ENCODE assay signal across 21 mouse cellular contexts in the genomic region with DNA sequence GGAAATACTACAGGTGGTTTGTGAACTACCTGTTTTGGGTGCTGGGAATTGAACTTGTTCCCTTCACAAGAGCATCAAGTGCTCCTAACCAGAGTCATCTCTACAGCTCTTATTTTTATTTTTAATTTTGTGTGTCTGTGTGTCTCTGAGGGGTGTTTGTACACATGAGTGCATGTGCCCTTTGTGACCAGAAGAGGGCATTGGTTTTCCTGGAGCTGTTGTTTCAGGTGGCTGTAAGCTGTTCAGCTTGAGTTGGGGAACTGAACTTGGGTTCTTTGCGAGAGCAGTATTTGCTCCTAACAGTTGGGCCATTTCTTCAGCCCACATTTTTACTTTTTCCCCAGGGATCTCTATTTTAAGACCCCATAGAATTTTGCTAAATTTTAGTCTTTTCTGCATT. TPM values are rescaled to one million over a fixed set of nuclear protein-coding genes. Genes with fewer than 3 reads are reported as not detected.
DNase-seq lines count a peak whose midpoint lies in the region; ATAC-seq and TF ChIP-seq lines count a peak whose summit lies in the region.
"Had no signal": no experiment of that assay in that cellular context is flagged by ENCODE, and none has a peak within 500 bp of the region (broad histone marks: within the 10 kb centered on the region; RNA-seq: fewer than 3 reads in every experiment).

No protein-coding gene starts in this region.

- POLR2A ChIA-PET in Patski (lab: Charles Lee): no interaction called here

- TF ChIP-seq POLR2A in lung, adult 2 months (IDR thresholded peaks at IDR 0.05; ENCODE audit: borderline replicate concordance, extremely low read depth, low read depth, low read length): no peak

- no peaks in the 10 kb centered on the region for H3K9me3 ChIP-seq in kidney, postnatal 0 days (replicated peaks; ENCODE audit: low read length)
- H3K9me3 ChIP-seq in midbrain, postnatal 0 days (ENCODE audit: low read length): no peaks in the 10 kb centered on the region
- H3K9me3 ChIP-seq in midbrain, embryonic 15.5 days: no peaks in the 10 kb centered on the region
- no peaks in the 10 kb centered on the region for H3K9me3 ChIP-seq in stomach, postnatal 0 days (ENCODE audit: control insufficient read depth, low read length)
- H3K9me3 ChIP-seq: embryonic facial prominence, embryonic 13.5 days; forebrain, embryonic 12.5 days; heart, embryonic 10.5 days; hindbrain, embryonic 12.5 days had no signal

- ATAC-seq in kidney, postnatal 0 days (replicated peaks; ENCODE audit: low FRiP score, low read depth): no peak
- ATAC-seq in midbrain, postnatal 0 days (ENCODE audit: low FRiP score): no peak
- ATAC-seq in midbrain, embryonic 15.5 days (replicated peaks): no peak
- ATAC-seq in Patski: no peak
- ATAC-seq in stomach, postnatal 0 days (ENCODE audit: low FRiP score, low TSS enrichment): no peak
- ATAC-seq: hindbrain, embryonic 16.5 days had no signal

- H3K36me3 ChIP-seq in kidney, postnatal 0 days (ENCODE audit: insufficient read depth, low read length): peaks cover 31% of the 10 kb centered on the region; the same call in 1 of the 2 replicates
- 0 out of 2 replicates have a peak, but pooled peaks cover 7% of the 10 kb centered on the region for H3K36me3 ChIP-seq in midbrain, postnatal 0 days (ENCODE audit: insufficient read depth, low read length)
- peaks cover 15% of the 10 kb centered on the region; the same call in 1 of the 2 replicates for H3K36me3 ChIP-seq in midbrain, embryonic 15.5 days (replicated peaks)
- peaks cover 15% of the 10 kb centered on the region; the same call in 1 of the 2 replicates for H3K36me3 ChIP-seq in stomach, postnatal 0 days (ENCODE audit: control insufficient read depth, insufficient read depth, low read length)

- TF ChIP-seq EP300 in stomach, postnatal 0 days (optimal IDR thresholded peaks at IDR 0.05): no peak

- H3K27me3 ChIP-seq in kidney, postnatal 0 days (ENCODE audit: insufficient read depth, low read length): no peaks in the 10 kb centered on the region
- H3K27me3 ChIP-seq in midbrain, postnatal 0 days (ENCODE audit: insufficient read depth, low read length): no peaks in the 10 kb centered on the region
- no peaks in the 10 kb centered on the region for H3K27me3 ChIP-seq in midbrain, embryonic 15.5 days (replicated peaks)
- H3K27me3 ChIP-seq in Patski: no peaks in the 10 kb centered on the region
- H3K27me3 ChIP-seq in stomach, postnatal 0 days (ENCODE audit: control insufficient read depth, insufficient read depth, low read length): no peaks in the 10 kb centered on the region
- H3K27me3 ChIP-seq: embryonic facial prominence, embryonic 13.5 days; forebrain, embryonic 12.5 days; hindbrain, embryonic 12.5 days had no signal

- in situ Hi-C loops in Patski (cut with MboI; ENCODE audit: low pct_unique_long_range_greater_than_20kb): no loop called here

- no peak overlapping the region for H3K27ac ChIP-seq in kidney, postnatal 0 days
- H3K27ac ChIP-seq in midbrain, postnatal 0 days (ENCODE audit: low read depth, low read length): no peak overlapping the region
- no peak overlapping the region for H3K27ac ChIP-seq in midbrain, embryonic 15.5 days
- no peak overlapping the region for H3K27ac ChIP-seq in stomach, postnatal 0 days (replicated peaks)
- H3K27ac ChIP-seq: embryonic facial prominence, embryonic 13.5 days; forebrain, embryonic 12.5 days; heart, embryonic 10.5 days; hindbrain, embryonic 12.5 days had no signal

- CTCF ChIA-PET in Patski (lab: Charles Lee): interaction anchor here (1.7 kb wide), 1 partner anchor 18 kb away, joined by 3 read pairs; no protein-coding TSS in a partner anchor

- TF ChIP-seq CTCF in kidney, postnatal 0 days (IDR thresholded peaks at IDR 0.05; ENCODE audit: low read depth): peak; percentile 9; the same call in 1 of the 2 replicates
- 0 out of 2 replicates have a peak, but pooled peaks have one; percentile 23 for TF ChIP-seq CTCF in midbrain, postnatal 0 days (IDR thresholded peaks at IDR 0.05)
- peak; percentile 39 for TF ChIP-seq CTCF in Patski (IDR thresholded peaks at IDR 0.05)
- TF ChIP-seq CTCF in stomach, postnatal 0 days (IDR thresholded peaks at IDR 0.05; ENCODE audit: low read depth): peak; percentile 32; the same call in 1 of the 2 replicates
- no peak for TF ChIP-seq CTCF in lung, adult 2 months (IDR thresholded peaks at IDR 0.05; ENCODE audit: insufficient read depth, low read length)

- no peak for DNase-seq in kidney, postnatal 0 days (ENCODE audit: low spot score)
- DNase-seq in kidney, adult 18-20 months: no peak
- DNase-seq in midbrain, postnatal 0 days (ENCODE audit: low spot score): no peak
- no peak for DNase-seq in Patski (ENCODE audit: low read depth, low spot score)
- DNase-seq in stomach, postnatal 0 days (ENCODE audit: low spot score): no peak
- DNase-seq in neural tube, embryonic 10.5 days (ENCODE audit: extremely low spot score, low spot score): no peak
- no peak for DNase-seq in lung, adult 2 months
- DNase-seq: adrenal gland, postnatal 10 days; cerebellum, adult 11-12 months; cerebellum, adult 9-10 months; cerebellum, postnatal 25 days; gastrocnemius, postnatal 10 days; heart, adult 18-20 months; heart, postnatal 10 days; heart, postnatal 4 days had no signal

- WGBS in kidney, postnatal 0 days: 100% methylated on average over 1 of the region's 1 CpGs
- 96% methylated on average over 1 of the region's 1 CpGs for WGBS in midbrain, postnatal 0 days
- 100% methylated on average over 1 of the region's 1 CpGs for WGBS in midbrain, embryonic 15.5 days
- WGBS in stomach, postnatal 0 days: 100% methylated on average over 1 of the region's 1 CpGs
- 96% methylated on average over 1 of the region's 1 CpGs for WGBS in lung, adult 2 months

- H3K4me3 ChIP-seq in kidney, postnatal 0 days (replicated peaks; ENCODE audit: low read depth, low read length): no peak overlapping the region
- H3K4me3 ChIP-seq in midbrain, postnatal 0 days (ENCODE audit: low read depth, low read length): no peak overlapping the region
- H3K4me3 ChIP-seq in midbrain, embryonic 15.5 days: no peak overlapping the region
- no peak overlapping the region for H3K4me3 ChIP-seq in stomach, postnatal 0 days (ENCODE audit: low read depth, low read length)
- H3K4me3 ChIP-seq in lung, adult 2 months (replicated peaks; ENCODE audit: extremely low read depth, low read depth, low read length): no peak overlapping the region
- H3K4me3 ChIP-seq: embryonic facial prominence, embryonic 13.5 days; forebrain, embryonic 12.5 days; heart, embryonic 10.5 days; hindbrain, embryonic 12.5 days had no signal

- H3K4me1 ChIP-seq in kidney, postnatal 0 days (replicated peaks; ENCODE audit: insufficient read depth, low read length): no peaks in the 10 kb centered on the region
- H3K4me1 ChIP-seq in midbrain, postnatal 0 days (ENCODE audit: insufficient read depth, low read length): no peaks in the 10 kb centered on the region
- H3K4me1 ChIP-seq in midbrain, embryonic 15.5 days: no peaks in the 10 kb centered on the region
- no peaks in the 10 kb centered on the region for H3K4me1 ChIP-seq in stomach, postnatal 0 days (replicated peaks; ENCODE audit: control insufficient read depth, insufficient read depth)
- peaks cover 4% of the 10 kb centered on the region for H3K4me1 ChIP-seq in lung, adult 2 months (ENCODE audit: control insufficient read depth, insufficient read depth, low read length)
- H3K4me1 ChIP-seq: embryonic facial prominence, embryonic 13.5 days; forebrain, embryonic 12.5 days; heart, embryonic 10.5 days; hindbrain, embryonic 12.5 days had no signal

- H3K9ac ChIP-seq in kidney, postnatal 0 days (ENCODE audit: low read depth, low read length): no peak overlapping the region
- no peak overlapping the region for H3K9ac ChIP-seq in midbrain, postnatal 0 days (replicated peaks; ENCODE audit: low read length, poor library complexity, severe bottlenecking)
- no peak overlapping the region for H3K9ac ChIP-seq in midbrain, embryonic 15.5 days
- no peak overlapping the region for H3K9ac ChIP-seq in stomach, postnatal 0 days (ENCODE audit: low read length)
- H3K9ac ChIP-seq: embryonic facial prominence, embryonic 13.5 days; forebrain, embryonic 12.5 days; hindbrain, embryonic 12.5 days had no signal

- H3K4me2 ChIP-seq in kidney, postnatal 0 days (ENCODE audit: low read length): no peak overlapping the region
- H3K4me2 ChIP-seq in midbrain, postnatal 0 days (ENCODE audit: low read depth, low read length, poor library complexity, severe bottlenecking): no peak overlapping the region
- no peak overlapping the region for H3K4me2 ChIP-seq in midbrain, embryonic 15.5 days
- H3K4me2 ChIP-seq in stomach, postnatal 0 days (replicated peaks; ENCODE audit: low read depth): no peak overlapping the region
- H3K4me2 ChIP-seq: embryonic facial prominence, embryonic 13.5 days; forebrain, embryonic 12.5 days; hindbrain, embryonic 12.5 days had no signal

RNA-seq across cellular contexts. Expression of gene Mark3, which starts 23.0 kb away (rescaled TPM):
- 37.9 and 38.6 TPM in 2 replicates for polyA plus RNA-seq in kidney, postnatal 0 days (2015; fragmentation: Nextera tagmentation; extraction: Ambion mirVana)
- 112 and 141 TPM in 2 replicates for total RNA-seq in midbrain, postnatal 0 days (2014; rRNA removed)
- 31.8 and 41.3 TPM in 2 replicates for polyA plus RNA-seq in midbrain, postnatal 0 days (2015; fragmentation: Nextera tagmentation; extraction: Ambion mirVana)
- 53.1 and 55.4 TPM in 2 replicates for polyA plus RNA-seq in midbrain, embryonic 15.5 days (2015; fragmentation: Nextera tagmentation; extraction: Ambion mirVana)
- polyA plus RNA-seq in Patski (2021): 85.4 TPM
- polyA plus RNA-seq in stomach, postnatal 0 days (2015; fragmentation: Nextera tagmentation; extraction: Ambion mirVana): 15.6 and 18.5 TPM in 2 replicates
- polyA plus RNA-seq in lung, adult 2 months (2012; rRNA removed): 26.4 and 27.7 TPM in 2 replicates

RNA-seq across cellular contexts. Expression of gene Eif5, which starts 59.5 kb away (rescaled TPM):
- polyA plus RNA-seq in kidney, postnatal 0 days (2015; fragmentation: Nextera tagmentation; extraction: Ambion mirVana): 673 and 701 TPM in 2 replicates
- 283 and 376 TPM in 2 replicates for total RNA-seq in midbrain, postnatal 0 days (2014; rRNA removed)
- polyA plus RNA-seq in midbrain, postnatal 0 days (2015; fragmentation: Nextera tagmentation; extraction: Ambion mirVana): 552 and 640 TPM in 2 replicates
- polyA plus RNA-seq in midbrain, embryonic 15.5 days (2015; fragmentation: Nextera tagmentation; extraction: Ambion mirVana): 475 and 505 TPM in 2 replicates
- polyA plus RNA-seq in Patski (2021): 251 TPM
- polyA plus RNA-seq in stomach, postnatal 0 days (2015; fragmentation: Nextera tagmentation; extraction: Ambion mirVana): 448 and 455 TPM in 2 replicates
- polyA plus RNA-seq in lung, adult 2 months (2012; rRNA removed): 48.5 and 68.3 TPM in 2 replicates
